Mouse (Mus musculus) monocyte, adult 5-6 weeks (primary cell): Measurements from ENCODE around the gene Dnaja2. TPM values are rescaled to one million over a fixed set of nuclear protein-coding genes. Genes with fewer than 3 reads are reported as not detected.

ENCODE experiments used
- ATAC-seq: fragments of 153-309, 156-312 bp; replicated peaks from 2 replicates; pipeline ENCODE4 v1.8.0; 2017; ENCODE audit warnings: mild to moderate bottlenecking; ENCODE audit not compliant: low TSS enrichment, insufficient number of reproducible peaks, severe bottlenecking, poor library complexity, low FRiP score
- total RNA-seq: library from RNA; stranded (forward); fragments of 200-1000, 200-491, 200-594 nt; gene quantifications from 3 replicates; pipeline ENCODE4 v1.2.3, GENCODE M21; 2017

The Dnaja2 gene
- total RNA-seq, 1 experiment from 2014 or later: 185 TPM

GRCm38 (mm10) chr8:85559201-85559600 is 4.1 kb upstream of the Dnaja2 start:
- ATAC-seq: 0 out of 2 replicates have a peak, but pooled peaks have one; percentile 15

GRCm38 (mm10) chr8:85557601-85557986 is 2.5 kb upstream of the Dnaja2 start:
- ATAC-seq: no peak

GRCm38 (mm10) chr8:85556986-85557600 is 1.9 kb upstream of the Dnaja2 start:
- no peak for ATAC-seq

GRCm38 (mm10) chr8:85554391-85555180 is 558 bp downstream of the Dnaja2 start:
- ATAC-seq: 0 out of 2 replicates have a peak, but pooled peaks have one; percentile 25

DNA sequence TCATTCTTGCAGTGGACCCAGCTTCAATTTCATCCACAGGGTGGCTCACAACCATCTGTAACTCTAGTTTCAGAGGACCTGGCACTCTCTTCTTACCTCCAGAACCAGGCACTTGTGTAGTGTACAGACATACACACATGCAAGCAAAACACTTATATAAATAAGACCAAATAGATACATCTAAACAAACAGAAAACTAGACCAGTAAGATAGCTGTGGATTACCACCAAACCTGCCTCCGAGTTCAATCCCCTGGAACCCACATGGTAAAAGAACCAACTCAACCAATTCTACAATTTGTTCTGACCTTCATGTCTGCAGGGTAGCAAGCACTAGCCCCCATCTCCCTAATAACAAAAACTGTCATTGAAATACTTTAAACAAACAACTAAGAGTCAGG is 3.2 kb downstream of the Dnaja2 start:
- no peak for ATAC-seq

DNA sequence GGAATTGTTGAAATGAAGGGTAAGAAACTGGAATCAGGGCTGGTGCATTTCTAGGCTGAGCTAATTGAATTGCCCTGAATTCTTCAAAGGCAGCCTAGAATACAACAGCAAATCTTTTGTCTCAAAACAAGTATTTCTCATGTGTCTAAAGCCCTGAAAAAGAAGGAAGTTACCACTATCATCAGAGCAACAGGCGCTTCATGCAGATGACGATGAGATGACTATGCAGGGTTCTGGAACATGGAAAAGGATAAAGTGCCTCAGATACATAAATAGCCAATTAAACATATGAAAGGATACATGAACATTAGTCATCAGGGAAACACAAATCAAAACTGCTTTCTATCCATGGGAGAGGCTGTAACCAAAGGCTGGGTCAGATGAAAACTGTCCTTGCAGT is 18.8 kb downstream of the Dnaja2 start:
- no peak for ATAC-seq

- no peak for ATAC-seq
Measured at GRCm38 (mm10) chr8:85534163-85534562, 21.0 kb downstream of the Dnaja2 start.

- no peak for ATAC-seq
Measured at GRCm38 (mm10) chr8:85533434-85533833, 21.7 kb downstream of the Dnaja2 start.

DNA sequence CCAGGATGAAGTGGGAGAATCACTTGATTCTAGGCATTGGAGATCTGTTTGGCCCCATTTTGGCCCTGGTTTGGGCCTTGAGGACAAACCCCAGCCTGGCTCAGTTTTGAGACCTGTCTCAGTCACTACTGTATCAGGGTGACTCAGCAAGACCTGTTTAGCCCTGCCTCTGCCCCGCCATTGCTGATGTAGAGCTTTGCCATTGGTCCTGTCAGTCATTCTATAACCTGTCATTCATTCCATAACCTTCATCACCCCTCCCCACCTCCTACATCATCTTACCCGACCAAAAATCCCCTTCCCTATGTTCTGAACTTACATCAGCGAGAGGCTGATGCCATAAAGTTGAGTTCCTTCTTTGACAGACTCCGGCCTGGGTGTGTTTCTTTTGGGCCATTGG is 22.3 kb downstream of the Dnaja2 start:
- ATAC-seq: no peak

DNA sequence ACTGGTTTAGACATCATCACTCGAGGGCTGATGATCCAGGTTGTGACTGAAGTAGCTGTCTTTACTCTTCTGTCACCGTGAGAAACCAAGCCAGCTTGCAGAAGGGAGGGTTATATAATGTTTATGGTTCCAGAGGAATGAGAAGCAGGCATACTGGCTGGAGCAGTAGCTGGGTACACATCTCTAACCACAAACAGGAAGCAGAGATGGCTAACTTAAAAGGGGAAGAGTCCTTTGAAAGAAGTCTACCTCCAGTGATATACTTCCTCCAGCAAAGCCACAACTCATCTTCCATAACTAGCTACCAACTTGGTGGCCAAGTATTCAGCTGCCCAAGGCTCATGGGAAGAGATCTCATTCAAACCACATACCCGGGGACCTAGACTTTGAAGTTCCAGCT is 23.7 kb downstream of the Dnaja2 start:
- ATAC-seq: 0 out of 2 replicates have a peak, but pooled peaks have one; percentile 52

DNA sequence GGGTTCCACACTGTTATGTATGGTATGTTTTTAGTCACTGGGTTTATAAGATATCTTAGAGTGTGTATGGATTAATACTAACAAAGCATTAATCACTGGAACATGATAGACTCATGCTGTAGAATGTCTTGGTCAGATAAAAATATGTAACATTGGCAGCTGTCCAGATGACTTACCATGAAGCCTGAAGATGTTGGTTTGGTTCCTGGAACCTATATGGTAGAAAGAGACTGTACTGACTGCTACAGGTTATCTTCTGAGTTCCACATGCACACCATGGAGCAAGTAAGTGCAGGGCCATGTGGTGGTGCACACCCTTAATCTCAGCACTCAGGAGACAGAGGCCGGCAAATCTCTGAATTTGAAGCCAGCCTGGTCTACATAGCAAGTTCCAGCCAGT is 24.4 kb downstream of the Dnaja2 start:
- ATAC-seq: no peak

- no peak for ATAC-seq
Measured at GRCm38 (mm10) chr8:85528959-85529358, 26.2 kb downstream of the Dnaja2 start.

- peak; percentile 55; the same call in 1 of the 2 replicates for ATAC-seq
Measured at GRCm38 (mm10) chr8:85526105-85526504, 29.0 kb downstream of the Dnaja2 start.

GRCm38 (mm10) chr8:85524086-85524485 is 31.1 kb downstream of the Dnaja2 start:
- no peak for ATAC-seq

- ATAC-seq: no peak
Measured at GRCm38 (mm10) chr8:85521332-85521731, 33.8 kb downstream of the Dnaja2 start.

DNA sequence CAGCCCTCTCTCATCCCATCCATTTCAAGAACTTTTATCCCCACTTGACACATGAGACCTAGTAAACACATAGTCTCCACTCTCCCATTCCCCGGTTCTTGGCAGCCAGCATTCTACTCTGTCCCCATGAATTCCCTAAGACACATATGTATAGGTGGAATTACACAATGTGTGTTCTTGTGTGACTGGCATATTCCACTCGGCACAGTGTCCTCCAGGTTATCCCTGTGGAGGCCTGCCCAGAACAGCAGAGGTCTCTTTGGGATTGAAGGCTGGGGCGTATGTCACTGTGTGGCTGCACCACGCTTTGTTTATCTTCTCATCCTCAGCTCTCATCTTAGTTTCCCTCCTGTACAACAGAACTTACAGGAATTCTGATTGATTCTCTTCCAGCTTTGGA is 34.6 kb downstream of the Dnaja2 start:
- ATAC-seq: no peak

- ATAC-seq: no peak
Measured at GRCm38 (mm10) chr8:85517956-85518355, 37.2 kb downstream of the Dnaja2 start.

- no peak for ATAC-seq
Measured at GRCm38 (mm10) chr8:85517336-85517735, 37.8 kb downstream of the Dnaja2 start.

GRCm38 (mm10) chr8:85515391-85515790 is 39.8 kb downstream of the Dnaja2 start:
- ATAC-seq: 0 out of 2 replicates have a peak, but pooled peaks have one; percentile 9

DNA sequence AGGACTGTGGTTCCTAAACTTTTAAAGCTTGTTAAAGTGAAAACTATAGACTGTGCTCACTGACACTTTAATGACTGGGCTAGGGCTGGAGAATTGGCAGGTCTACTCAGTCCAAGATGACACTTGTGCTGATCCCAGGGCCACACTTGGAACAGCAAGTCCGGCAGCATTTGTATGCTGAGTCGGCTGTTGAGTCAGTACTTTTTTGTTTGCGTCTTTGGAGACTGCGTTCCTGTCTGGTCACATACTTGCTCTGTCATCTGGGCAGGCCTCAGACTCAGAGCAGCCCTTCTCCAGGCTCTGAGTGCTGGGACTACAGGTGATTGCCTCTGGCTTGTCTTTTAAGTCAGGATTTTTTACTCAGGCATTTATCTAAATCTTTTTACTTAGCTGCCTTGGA is 41.9 kb downstream of the Dnaja2 start:
- ATAC-seq: no peak
